Comparison of ENCODE assay signal across 8 mouse cellular contexts in the genomic region with DNA sequence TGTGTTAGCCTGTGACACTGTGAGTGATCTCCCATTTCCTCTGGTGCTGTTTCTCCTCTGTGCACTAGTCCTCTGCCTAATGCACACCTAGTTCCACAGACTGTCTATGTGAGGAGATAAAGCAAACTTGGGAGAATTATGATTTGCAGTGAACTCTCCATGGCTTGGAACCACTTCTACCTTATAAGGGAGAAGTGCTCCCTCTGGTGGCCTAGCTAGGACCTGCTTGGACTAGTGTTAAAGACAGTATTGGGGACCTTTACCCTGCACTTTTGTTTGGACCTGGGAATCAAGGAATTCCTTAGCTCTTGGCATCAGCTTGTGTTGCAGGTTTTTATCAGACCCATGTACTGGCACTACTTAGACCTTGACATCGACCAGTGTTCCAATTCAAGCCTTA. TPM values are rescaled to one million over a fixed set of nuclear protein-coding genes. Genes with fewer than 3 reads are reported as not detected.
DNase-seq lines count a peak whose midpoint lies in the region; ATAC-seq lines count a peak whose summit lies in the region.

No protein-coding gene starts in this region.

- intact Hi-C loops in heart, postnatal 25 days (cut with DNase I): no loop called here
- intact Hi-C loops in heart, postnatal 14 days (cut with DNase I): loop anchor here (2.0 to 10.0 kb wide), 4 partner anchors 42 to 395 kb away; a partner anchor contains a TSS

- DNase-seq in heart, adult 18-20 months: peak; percentile 41 to 70
- no peak for DNase-seq in heart, postnatal 25 days (ENCODE audit: low spot score)
- peak; percentile 39 for DNase-seq in T-cell, adult 2 months (ENCODE audit: low spot score)
- peak; percentile 27 to 53 for DNase-seq in cerebellum, postnatal 4 days (ENCODE audit: low spot score in 2 of 2)
- DNase-seq in heart, postnatal 14 days: peak; percentile 47 to 63
- peak; percentile 43 to 54 for DNase-seq in layer of hippocampus, postnatal 14 days (ENCODE audit: low spot score in 2 of 2)
- DNase-seq in spleen, postnatal 10 days (ENCODE audit: low spot score in 2 of 2): peak; percentile 29 to 75

- ATAC-seq in megakaryocyte progenitor cell, adult 5-6 weeks (replicated peaks; ENCODE audit: poor library complexity): peak; percentile 88

RNA-seq across cellular contexts. Expression of a gene that starts 18.8 kb away (rescaled TPM):
- total RNA-seq in heart, adult 18-20 months (2021): 1 to 10 TPM; 1.6 to 3.7 TPM
- 1 to 10 TPM; 2.3 to 4.7 TPM for total RNA-seq in heart, postnatal 25 days (2021)
- 1 to 10 TPM; 4.2 to 5.0 TPM for total RNA-seq in heart, postnatal 14 days (2021)
- 10 to 100 TPM; 25.5 to 35.7 TPM for total RNA-seq in layer of hippocampus, postnatal 14 days (2021)
- total RNA-seq in megakaryocyte progenitor cell, adult 5-6 weeks (2015): 8.4 TPM in 2 replicates
- 4.8 and 12.2 TPM in 2 replicates for total RNA-seq in megakaryocyte progenitor cell, adult 5-6 weeks (2017)

RNA-seq across cellular contexts. Expression of a gene that starts 26.4 kb away (rescaled TPM):
- under 1 TPM in 1 of 2 experiments, not detected in 1; 0.46 TPM for total RNA-seq in heart, adult 18-20 months (2021)
- not detected for total RNA-seq in heart, postnatal 25 days (2021)
- total RNA-seq in heart, postnatal 14 days (2021): under 1 TPM in 1 of 2 experiments, not detected in 1; 0.10 TPM
- total RNA-seq in layer of hippocampus, postnatal 14 days (2021): 100 to 1,000 TPM; 229 to 257 TPM
- not detected in 2 replicates for total RNA-seq in megakaryocyte progenitor cell, adult 5-6 weeks (2015)
- total RNA-seq in megakaryocyte progenitor cell, adult 5-6 weeks (2017): 0.14 and 0.25 TPM in 2 replicates

RNA-seq across cellular contexts. Expression of a gene that starts 30.1 kb away (rescaled TPM):
- 1 to 10 TPM; 4.4 to 4.8 TPM for total RNA-seq in heart, adult 18-20 months (2021)
- total RNA-seq in heart, postnatal 25 days (2021): 1 to 10 TPM; 4.1 to 4.4 TPM
- 1 to 10 TPM; 4.4 to 4.9 TPM for total RNA-seq in heart, postnatal 14 days (2021)
- 10 to 100 TPM in 1 of 2 experiments, 1 to 10 TPM in 1; 9.7 to 10.3 TPM for total RNA-seq in layer of hippocampus, postnatal 14 days (2021)
- 5.6 and 5.9 TPM in 2 replicates for total RNA-seq in megakaryocyte progenitor cell, adult 5-6 weeks (2015)
- 9.3 and 11.7 TPM in 2 replicates for total RNA-seq in megakaryocyte progenitor cell, adult 5-6 weeks (2017)

RNA-seq across cellular contexts. Expression of a gene that starts 42.6 kb away (rescaled TPM):
- total RNA-seq in heart, adult 18-20 months (2021): not detected
- 1 to 10 TPM in 1 of 2 experiments, not detected in 1; 1.2 TPM for total RNA-seq in heart, postnatal 25 days (2021)
- under 1 TPM in 1 of 2 experiments, not detected in 1; 0.93 TPM for total RNA-seq in heart, postnatal 14 days (2021)
- 1 to 10 TPM; 6.8 to 8.8 TPM for total RNA-seq in layer of hippocampus, postnatal 14 days (2021)
- total RNA-seq in megakaryocyte progenitor cell, adult 5-6 weeks (2015): 5.8 and 8.2 TPM in 2 replicates
- total RNA-seq in megakaryocyte progenitor cell, adult 5-6 weeks (2017): 11.0 and 13.1 TPM in 2 replicates

RNA-seq across cellular contexts. Expression of a gene that starts 42.6 kb away (rescaled TPM):
- total RNA-seq in heart, adult 18-20 months (2021): not detected
- total RNA-seq in heart, postnatal 25 days (2021): not detected
- total RNA-seq in heart, postnatal 14 days (2021): under 1 TPM; 0.48 to 0.49 TPM
- total RNA-seq in layer of hippocampus, postnatal 14 days (2021): 1 to 10 TPM; 2.9 to 4.3 TPM
- 5.6 and 6.3 TPM in 2 replicates for total RNA-seq in megakaryocyte progenitor cell, adult 5-6 weeks (2015)
- 24.7 TPM in 2 replicates for total RNA-seq in megakaryocyte progenitor cell, adult 5-6 weeks (2017)

Comparison
In these comparisons a context has a peak if more than half of its experiments do, and no peak if none do; other contexts are left out.
1. RNA of a gene that starts 26.4 kb away (total RNA-seq): 229 to 257 TPM in layer of hippocampus, postnatal 14 days; 0.46 TPM in heart, adult 18-20 months, 0.14 to 0.25 TPM in megakaryocyte progenitor cell, adult 5-6 weeks, 0.10 TPM in heart, postnatal 14 days and not detected in heart, postnatal 25 days; every median in the first group is over 100 times any median in the second.